Mouse (Mus musculus) intestine, embryonic 15.5 days (tissue): Measurements from ENCODE around the gene B130006D01Rik. TPM values are rescaled to one million over a fixed set of nuclear protein-coding genes. Genes with fewer than 3 reads are reported as not detected.

Experiments
- ATAC-seq: fragments of 200-750 bp; cut with Nextera tagmentation; 2 replicates; pipeline ENCODE4 v1.8.0; 2017; ENCODE audit warnings: moderate TSS enrichment, moderate library complexity
- H3K27ac ChIP-seq: fragments of 300-500 bp; sonication (generic); 2 replicates; pipeline ENCODE4 v1.5.1; 2015; ENCODE audit warnings: mild to moderate bottlenecking, inconsistent platforms
- H3K27me3 ChIP-seq: fragments of 300-500 bp; sonication (generic); replicated peaks from 2 replicates; pipeline ENCODE4 v1.6.1; 2015; ENCODE audit warnings: inconsistent platforms
- H3K36me3 ChIP-seq: fragments of 300-500 bp; sonication (generic); 2 replicates; pipeline ENCODE4 v1.6.1; 2015; ENCODE audit warnings: inconsistent platforms
- H3K4me1 ChIP-seq: fragments of 300-500 bp; sonication (generic); replicated peaks from 2 replicates; pipeline ENCODE4 v1.6.1; 2015; ENCODE audit warnings: inconsistent platforms
- H3K4me2 ChIP-seq: fragments of 300-500 bp; sonication (generic); replicated peaks from 2 replicates; pipeline ENCODE4 v1.6.1; 2015; ENCODE audit warnings: mild to moderate bottlenecking, inconsistent platforms
- H3K4me3 ChIP-seq: fragments of 300-500 bp; sonication (generic); replicated peaks from 2 replicates; pipeline ENCODE4 v1.5.1; 2015; ENCODE audit warnings: inconsistent platforms
- H3K9ac ChIP-seq: fragments of 300-500 bp; sonication (generic); 2 replicates; pipeline ENCODE4 v1.6.1; 2015; ENCODE audit warnings: inconsistent platforms
- H3K9me3 ChIP-seq: fragments of 300-500 bp; sonication (generic); 2 replicates; pipeline ENCODE4 v1.6.1; 2016; ENCODE audit warnings: inconsistent platforms
- WGBS: fragments of 180-500 bp; shearing (Covaris S2); methylation state at CpG from one replicate; pipeline ENCODE4 v1.1.7; 2015; 5-methylcytosine and 5-hydroxymethylcytosine counted together
- polyA plus RNA-seq: library from polyadenylated mRNA; unstranded; fragments of >200 nt; fragmentation: Nextera tagmentation; extraction: Ambion mirVana; gene quantifications from 2 replicates; pipeline ENCODE4 v1.2.1, GENCODE M21; 2015

Gene B130006D01Rik
- polyA plus RNA-seq, 1 experiment from 2014 or later = 0.77 TPM

GRCm38 (mm10) chr11:95719356-95719755 lies 4.0 kb upstream of the B130006D01Rik start:
- no peaks in the 10 kb centered on the region for H3K36me3 ChIP-seq
- no peaks in the 10 kb centered on the region for H3K9me3 ChIP-seq
- WGBS = 76% methylated on average over 3 of the region's 3 CpGs
- H3K4me1 ChIP-seq = peaks cover 6% of the 10 kb centered on the region
- H3K9ac ChIP-seq = no peak overlapping the region
- ATAC-seq = no peak
- H3K4me2 ChIP-seq = no peak overlapping the region
- H3K27me3 ChIP-seq = no peaks in the 10 kb centered on the region
- H3K27ac ChIP-seq = no peak overlapping the region
- H3K4me3 ChIP-seq = no peak overlapping the region

GRCm38 (mm10) chr11:95724466-95724865 lies 1.1 kb downstream of the B130006D01Rik start:
- no peaks in the 10 kb centered on the region for H3K9me3 ChIP-seq
- no peaks in the 10 kb centered on the region for H3K27me3 ChIP-seq
- WGBS = 92% methylated on average over 4 of the region's 4 CpGs

GRCm38 (mm10) chr11:95726156-95726555 lies 2.8 kb downstream of the B130006D01Rik start:
- 73% methylated on average over 4 of the region's 4 CpGs for WGBS
- ATAC-seq = no peak

More at GRCm38 (mm10) chr11:95724466-95724865, 1.1 kb downstream of the B130006D01Rik start:
- Histone ChIP-seq H3K4me1 (0 out of 2 replicates have a peak, but pooled peaks cover 1% of the 10 kb centered on the region), H3K4me3 (no peak overlapping the region), H3K4me2 (no peak overlapping the region), H3K9ac (no peak overlapping the region), H3K27ac (no peak overlapping the region), H3K36me3 (no peaks in the 10 kb centered on the region)
- ATAC-seq = no peak

GRCm38 (mm10) chr11:95727947-95728346 lies 4.6 kb downstream of the B130006D01Rik start:
- WGBS = 88% methylated on average over 5 of the region's 5 CpGs
- ATAC-seq = no peak
- no peak overlapping the region for H3K4me2 ChIP-seq
- no peak overlapping the region for H3K27ac ChIP-seq
- H3K36me3 ChIP-seq = no peaks in the 10 kb centered on the region
- H3K4me3 ChIP-seq = no peak overlapping the region
- H3K4me1 ChIP-seq = 0 out of 2 replicates have a peak, but pooled peaks cover 2% of the 10 kb centered on the region
- no peaks in the 10 kb centered on the region for H3K27me3 ChIP-seq
- H3K9me3 ChIP-seq = no peaks in the 10 kb centered on the region
- no peak overlapping the region for H3K9ac ChIP-seq

More at GRCm38 (mm10) chr11:95726156-95726555, 2.8 kb downstream of the B130006D01Rik start:
- no peaks in the 10 kb centered on the region for H3K36me3 ChIP-seq
- 0 out of 2 replicates have a peak, but pooled peaks cover 2% of the 10 kb centered on the region for H3K4me1 ChIP-seq
- no peak overlapping the region for H3K9ac ChIP-seq
- H3K9me3 ChIP-seq = no peaks in the 10 kb centered on the region
- no peaks in the 10 kb centered on the region for H3K27me3 ChIP-seq
- no peak overlapping the region for H3K27ac ChIP-seq
- no peak overlapping the region for H3K4me2 ChIP-seq
- H3K4me3 ChIP-seq = no peak overlapping the region

- no peak for ATAC-seq
- no peaks in the 10 kb centered on the region for H3K9me3 ChIP-seq
- H3K4me3 ChIP-seq = no peak overlapping the region
- 84% methylated on average over 12 of the region's 12 CpGs for WGBS
- 0 out of 2 replicates have a peak, but pooled peaks cover 2% of the 10 kb centered on the region for H3K4me1 ChIP-seq
- H3K27me3 ChIP-seq = no peaks in the 10 kb centered on the region
- no peak overlapping the region for H3K27ac ChIP-seq
- no peak overlapping the region for H3K9ac ChIP-seq
- no peak overlapping the region for H3K4me2 ChIP-seq
- H3K36me3 ChIP-seq = no peaks in the 10 kb centered on the region
These were observed 5.8 kb downstream of the B130006D01Rik start for GRCm38 (mm10) chr11:95728916-95729907.

- 0 out of 2 replicates have a peak, but pooled peaks cover 4% of the 10 kb centered on the region for H3K4me1 ChIP-seq
- no peaks in the 10 kb centered on the region for H3K9me3 ChIP-seq
- H3K27ac ChIP-seq = no peak overlapping the region
- H3K4me2 ChIP-seq = no peak overlapping the region
- no peak overlapping the region for H3K9ac ChIP-seq
- WGBS = 90% methylated on average over 2 of the region's 2 CpGs
- no peak overlapping the region for H3K4me3 ChIP-seq
- no peaks in the 10 kb centered on the region for H3K27me3 ChIP-seq
- no peaks in the 10 kb centered on the region for H3K36me3 ChIP-seq
- ATAC-seq = no peak
These were observed 11.1 kb downstream of the B130006D01Rik start for GRCm38 (mm10) chr11:95734485-95734884.

- no peak overlapping the region for H3K9ac ChIP-seq
- 0 out of 2 replicates have a peak, but pooled peaks cover 3% of the 10 kb centered on the region for H3K4me1 ChIP-seq
- no peak overlapping the region for H3K4me3 ChIP-seq
- H3K27ac ChIP-seq = no peak overlapping the region
- H3K27me3 ChIP-seq = no peaks in the 10 kb centered on the region
- 76% methylated on average over 3 of the region's 3 CpGs for WGBS
- H3K9me3 ChIP-seq = no peaks in the 10 kb centered on the region
- no peaks in the 10 kb centered on the region for H3K36me3 ChIP-seq
- ATAC-seq = no peak
- no peak overlapping the region for H3K4me2 ChIP-seq
These were observed 14.4 kb downstream of the B130006D01Rik start for GRCm38 (mm10) chr11:95737811-95738210.

GRCm38 (mm10) chr11:95744521-95744920 lies 21.1 kb downstream of the B130006D01Rik start:
- ATAC-seq = no peak
- H3K4me1 ChIP-seq = 0 out of 2 replicates have a peak, but pooled peaks cover 3% of the 10 kb centered on the region
- H3K4me2 ChIP-seq = no peak overlapping the region
- H3K36me3 ChIP-seq = 0 out of 2 replicates have a peak, but pooled peaks cover 3% of the 10 kb centered on the region
- no peak overlapping the region for H3K4me3 ChIP-seq
- H3K9ac ChIP-seq = no peak overlapping the region
- WGBS = 84% methylated on average over 2 of the region's 2 CpGs
- no peak overlapping the region for H3K27ac ChIP-seq
- no peaks in the 10 kb centered on the region for H3K27me3 ChIP-seq
- no peaks in the 10 kb centered on the region for H3K9me3 ChIP-seq

- WGBS = 83% methylated on average over 4 of the region's 4 CpGs
- H3K9ac ChIP-seq = no peak overlapping the region
- no peaks in the 10 kb centered on the region for H3K9me3 ChIP-seq
- ATAC-seq = no peak
- no peak overlapping the region for H3K27ac ChIP-seq
- peaks cover 10% of the 10 kb centered on the region; the same call in 1 of the 2 replicates for H3K36me3 ChIP-seq
- no peaks in the 10 kb centered on the region for H3K27me3 ChIP-seq
- H3K4me1 ChIP-seq = 0 out of 2 replicates have a peak, but pooled peaks cover 3% of the 10 kb centered on the region
- no peak overlapping the region for H3K4me3 ChIP-seq
- no peak overlapping the region for H3K4me2 ChIP-seq
These were observed 23.4 kb downstream of the B130006D01Rik start for GRCm38 (mm10) chr11:95746821-95747220.

GRCm38 (mm10) chr11:95748331-95748730 lies 24.9 kb downstream of the B130006D01Rik start:
- H3K9ac ChIP-seq = no peak overlapping the region
- no peak overlapping the region for H3K4me2 ChIP-seq
- ATAC-seq = no peak
- H3K4me1 ChIP-seq = 0 out of 2 replicates have a peak, but pooled peaks cover 3% of the 10 kb centered on the region
- peaks cover 11% of the 10 kb centered on the region for H3K36me3 ChIP-seq
- WGBS = 88% methylated on average over 5 of the region's 5 CpGs
- no peak overlapping the region for H3K4me3 ChIP-seq
- no peak overlapping the region for H3K27ac ChIP-seq
- no peaks in the 10 kb centered on the region for H3K9me3 ChIP-seq
- no peaks in the 10 kb centered on the region for H3K27me3 ChIP-seq

DNA sequence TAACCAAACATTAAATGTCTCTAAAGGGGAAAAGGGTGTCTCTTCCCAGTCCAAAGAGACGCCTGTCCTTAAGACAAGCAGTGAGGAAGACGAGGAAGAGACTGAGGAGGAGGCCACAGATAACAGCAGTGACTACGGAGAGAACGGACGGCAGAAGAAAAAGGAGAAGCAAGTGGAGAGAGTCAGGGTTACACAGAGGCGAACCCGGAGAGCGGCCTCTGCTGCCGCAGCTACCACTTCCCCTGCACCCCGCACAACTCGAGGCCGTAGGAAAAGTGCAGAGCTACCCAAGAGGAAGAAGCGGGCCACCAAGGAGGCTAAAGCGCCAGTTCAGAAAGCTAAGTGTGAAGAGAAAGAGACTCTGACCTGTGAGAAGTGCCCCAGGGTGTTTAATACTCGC lies 26.2 kb downstream of the B130006D01Rik start:
- ATAC-seq = no peak
- Histone ChIP-seq H3K27ac (no peak overlapping the region), H3K4me2 (no peak overlapping the region), H3K36me3 (peaks cover 13% of the 10 kb centered on the region), H3K4me1 (0 out of 2 replicates have a peak, but pooled peaks cover 3% of the 10 kb centered on the region), H3K27me3 (no peaks in the 10 kb centered on the region), H3K9ac (no peak overlapping the region), H3K9me3 (no peaks in the 10 kb centered on the region), H3K4me3 (no peak overlapping the region)
- WGBS = 85% methylated on average over 15 of the region's 15 CpGs

GRCm38 (mm10) chr11:95750995-95751394 lies 27.6 kb downstream of the B130006D01Rik start:
- ATAC-seq = 0 out of 2 replicates have a peak, but pooled peaks have one; percentile 56
- Histone ChIP-seq H3K4me3 (no peak overlapping the region), H3K27ac (no peak overlapping the region), H3K4me2 (no peak overlapping the region), H3K9ac (no peak overlapping the region), H3K27me3 (no peaks in the 10 kb centered on the region), H3K36me3 (peaks cover 14% of the 10 kb centered on the region), H3K9me3 (no peaks in the 10 kb centered on the region), H3K4me1 (no peaks in the 10 kb centered on the region)
- 20% methylated on average over 1 of the region's 1 CpGs for WGBS
